Mouse (Mus musculus) CH12.LX (cell line): ENCODE data around the gene Dyrk3.

ENCODE experiments used
- CHD1 ChIP-seq: IDR thresholded peaks from 2 replicates; pipeline ENCODE4 v1.6.1; 2012; ENCODE audit warnings: low read depth, low read length, improper control_type of control experiment, inconsistent platforms
- CTCF ChIP-seq, 2 experiments: IDR thresholded peaks in 1 of 2; conservative IDR thresholded peaks in 1 of 2; 2 replicates each; pipeline ENCODE4 v1.5.1; 2011 to 2012; ENCODE audit warnings: low read depth in 2 of 2, low read length in 2 of 2, improper control_type of control experiment in 1 of 2, inconsistent platforms in 1 of 2, mild to moderate bottlenecking in 1 of 2, moderate library complexity in 1 of 2
- ETS1 ChIP-seq: conservative IDR thresholded peaks from 2 replicates; pipeline ENCODE4 v1.6.1; 2012; ENCODE audit warnings: low read depth, mild to moderate bottlenecking, inconsistent platforms, low read length, improper control_type of control experiment, moderate library complexity
- IRF4 ChIP-seq: IDR thresholded peaks from 2 replicates; pipeline ENCODE4 v1.6.1; 2014; ENCODE audit warnings: low read depth, mild to moderate bottlenecking, inconsistent platforms, low read length, improper control_type of control experiment
- KAT2A ChIP-seq: IDR thresholded peaks from 2 replicates; pipeline ENCODE4 v1.6.1; 2012; ENCODE audit warnings: low read length, improper control_type of control experiment, inconsistent platforms; ENCODE audit not compliant: insufficient replicate concordance
- POLR2A ChIP-seq: IDR thresholded peaks from 2 replicates; pipeline ENCODE4 v1.6.1; 2011; ENCODE audit warnings: low read depth, mild to moderate bottlenecking, improper control_type of control experiment, low read length
- POLR2AphosphoS2 ChIP-seq: IDR thresholded peaks from 2 replicates; pipeline ENCODE4 v1.6.1; 2011; ENCODE audit warnings: low read depth, low read length, improper control_type of control experiment
- TCF12 ChIP-seq: IDR thresholded peaks from 2 replicates; pipeline ENCODE4 v1.6.1; 2014; ENCODE audit warnings: low read depth, mild to moderate bottlenecking, inconsistent platforms, low read length, improper control_type of control experiment
- USF1 ChIP-seq: IDR thresholded peaks from 2 replicates; pipeline ENCODE4 v1.6.1; 2014; ENCODE audit warnings: low read depth, mild to moderate bottlenecking, inconsistent platforms, low read length, improper control_type of control experiment
- USF2 ChIP-seq: conservative IDR thresholded peaks from 2 replicates; pipeline ENCODE4 v1.6.1; 2011; ENCODE audit warnings: low read depth, low read length, improper control_type of control experiment
- ZC3H11A ChIP-seq: IDR thresholded peaks from 2 replicates; pipeline ENCODE4 v1.6.1; 2012; ENCODE audit warnings: low read depth, mild to moderate bottlenecking, inconsistent platforms, low read length, improper control_type of control experiment
- ZKSCAN1 ChIP-seq: IDR thresholded peaks from 2 replicates; pipeline ENCODE4 v1.6.1; 2012; ENCODE audit warnings: low read depth, inconsistent platforms, low read length, improper control_type of control experiment, borderline replicate concordance
- ZMIZ1 ChIP-seq: IDR thresholded peaks from 2 replicates; pipeline ENCODE4 v1.6.1; 2012; ENCODE audit warnings: low read depth, mild to moderate bottlenecking, inconsistent platforms, low read length, improper control_type of control experiment
- ZNF384 ChIP-seq: IDR thresholded peaks from 2 replicates; pipeline ENCODE4 v1.6.1; 2012; ENCODE audit warnings: low read depth, low read length, improper control_type of control experiment, inconsistent platforms

GRCm38 (mm10) chr1:131083122-131083521, 55.0 kb downstream of the Dyrk3 start:
- TF ChIP-seq CTCF (conservative IDR thresholded peaks at IDR 0.05 in 1 of 2, IDR thresholded peaks at IDR 0.05 in 1 of 2; ENCODE audit: low read depth in 2 of 2, low read length in 2 of 2) (no peak), POLR2A (no peak), ZKSCAN1 (no peak), KAT2A (no peak), ETS1 (no peak), CHD1 (no peak), ZC3H11A (no peak), POLR2AphosphoS2 (no peak), USF2 (no peak), ZNF384 (no peak), TCF12 (no peak), USF1 (no peak), ZMIZ1 (no peak), IRF4 (no peak)
